Mouse (Mus musculus): Measurements from ENCODE around the gene Lct. TPM values are rescaled to one million over a fixed set of nuclear protein-coding genes. Genes with fewer than 3 reads are reported as not detected.
"Not testable (repeated sequence)": the region's sequence is repeated elsewhere in the genome, so short reads cannot be mapped to it uniquely, and the experiment has no call there.

Gene Lct
- polyA plus RNA-seq, 1 experiment from 2014 or later = 0.31 TPM

DNA sequence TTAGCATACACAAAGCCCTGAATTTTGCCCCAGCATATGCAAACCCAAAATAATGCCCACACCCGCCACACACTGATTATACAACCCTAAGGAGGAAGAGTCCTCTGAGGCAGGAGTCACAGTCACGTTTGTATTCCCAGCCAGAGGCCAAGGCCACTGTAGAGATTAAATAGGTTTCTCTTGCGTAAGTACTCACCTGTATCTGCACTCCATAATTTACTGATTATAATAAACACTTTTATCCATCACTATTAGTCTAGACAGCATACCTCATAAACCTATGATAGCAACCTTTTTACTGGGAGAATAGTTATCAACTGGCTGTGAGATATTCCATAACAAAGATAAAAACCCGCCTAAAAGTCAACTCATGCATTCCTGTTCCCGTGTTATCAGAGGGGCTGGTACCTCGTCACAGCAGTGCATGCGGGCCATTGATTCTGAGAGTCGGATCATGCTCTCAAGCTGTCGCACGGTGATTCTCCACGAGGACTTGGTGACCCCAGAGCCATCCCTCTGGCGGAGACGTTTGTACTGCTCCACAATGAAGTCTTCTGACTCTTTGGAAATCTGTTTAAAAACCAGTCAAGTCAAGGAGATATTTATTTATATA, 9.7 kb upstream of the Lct start:
- H3K4me3 ChIP-seq = no peak overlapping the region
- H3K9me3 ChIP-seq = no peaks in the 10 kb centered on the region
- H3K27ac ChIP-seq (replicated peaks) = no peak overlapping the region
- peaks cover 97% of the 10 kb centered on the region for H3K36me3 ChIP-seq (replicated peaks)
- no peaks in the 10 kb centered on the region for H3K27me3 ChIP-seq (replicated peaks; ENCODE audit: low read depth, poor library complexity, severe bottlenecking)
- DNase-seq (ENCODE audit: low spot score) = no peak
- 92% methylated on average over 13 of the region's 13 CpGs for WGBS
- no peaks in the 10 kb centered on the region for H3K4me1 ChIP-seq

GRCm38 (mm10) chr1:128330313-128330712, 2.2 kb upstream of the Lct start:
- no peak overlapping the region for H3K27ac ChIP-seq (replicated peaks)
- 96% methylated on average over 1 of the region's 1 CpGs for WGBS
- DNase-seq (ENCODE audit: low spot score) = no peak
- H3K36me3 ChIP-seq (replicated peaks) = peaks cover 95% of the 10 kb centered on the region
- H3K4me3 ChIP-seq = no peak overlapping the region
- no peaks in the 10 kb centered on the region for H3K9me3 ChIP-seq
- no peaks in the 10 kb centered on the region for H3K27me3 ChIP-seq (replicated peaks; ENCODE audit: low read depth, poor library complexity, severe bottlenecking)
- H3K4me1 ChIP-seq = no peaks in the 10 kb centered on the region

DNA sequence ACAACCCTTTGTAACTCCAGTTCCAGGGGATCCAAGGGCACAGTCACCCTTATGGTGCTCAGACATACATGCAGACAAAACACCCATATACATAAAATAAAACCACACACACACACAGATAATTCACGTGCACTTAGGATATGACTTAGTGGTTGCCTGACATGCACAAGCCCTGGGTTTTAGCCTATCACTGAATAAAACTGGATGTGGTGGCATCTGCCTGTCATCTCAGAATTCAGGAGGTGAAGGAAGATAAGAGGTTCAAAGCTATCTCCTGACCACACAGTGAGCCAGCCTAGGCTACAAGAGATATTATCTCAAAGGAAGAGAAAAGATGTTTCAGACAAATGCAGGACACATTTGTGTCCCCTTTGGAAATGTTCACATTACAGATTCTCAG, 953 bp downstream of the Lct start:
- no peaks in the 10 kb centered on the region for H3K4me1 ChIP-seq
- H3K36me3 ChIP-seq (replicated peaks) = peaks cover 88% of the 10 kb centered on the region
- H3K4me3 ChIP-seq = no peak overlapping the region
- no peaks in the 10 kb centered on the region for H3K27me3 ChIP-seq (replicated peaks; ENCODE audit: low read depth, poor library complexity, severe bottlenecking)
- no peaks in the 10 kb centered on the region for H3K9me3 ChIP-seq
- no peak overlapping the region for H3K27ac ChIP-seq (replicated peaks)
- 88% methylated on average over 1 of the region's 1 CpGs for WGBS
- no peak for DNase-seq (ENCODE audit: low spot score)

- H3K4me3 ChIP-seq = no peak overlapping the region
- no peaks in the 10 kb centered on the region for H3K27me3 ChIP-seq (replicated peaks; ENCODE audit: low read depth, poor library complexity, severe bottlenecking)
- H3K27ac ChIP-seq (replicated peaks) = no peak overlapping the region
- peaks cover 64% of the 10 kb centered on the region for H3K36me3 ChIP-seq (replicated peaks)
- 84% methylated on average over 2 of the region's 2 CpGs for WGBS
- H3K4me1 ChIP-seq = no peaks in the 10 kb centered on the region
- DNase-seq (ENCODE audit: low spot score) = no peak
- no peaks in the 10 kb centered on the region for H3K9me3 ChIP-seq
Observed at GRCm38 (mm10) chr1:128324776-128325175, 3.3 kb downstream of the Lct start.

- H3K4me3 ChIP-seq = no peak overlapping the region
- WGBS = 86% methylated on average over 8 of the region's 8 CpGs
- peaks cover 48% of the 10 kb centered on the region for H3K36me3 ChIP-seq (replicated peaks)
- no peaks in the 10 kb centered on the region for H3K9me3 ChIP-seq
- H3K4me1 ChIP-seq = no peaks in the 10 kb centered on the region
- no peak for DNase-seq (ENCODE audit: low spot score)
- no peak overlapping the region for H3K27ac ChIP-seq (replicated peaks)
- H3K27me3 ChIP-seq (replicated peaks; ENCODE audit: low read depth, poor library complexity, severe bottlenecking) = no peaks in the 10 kb centered on the region
Observed at GRCm38 (mm10) chr1:128323026-128323643, 5.0 kb downstream of the Lct start.

DNA sequence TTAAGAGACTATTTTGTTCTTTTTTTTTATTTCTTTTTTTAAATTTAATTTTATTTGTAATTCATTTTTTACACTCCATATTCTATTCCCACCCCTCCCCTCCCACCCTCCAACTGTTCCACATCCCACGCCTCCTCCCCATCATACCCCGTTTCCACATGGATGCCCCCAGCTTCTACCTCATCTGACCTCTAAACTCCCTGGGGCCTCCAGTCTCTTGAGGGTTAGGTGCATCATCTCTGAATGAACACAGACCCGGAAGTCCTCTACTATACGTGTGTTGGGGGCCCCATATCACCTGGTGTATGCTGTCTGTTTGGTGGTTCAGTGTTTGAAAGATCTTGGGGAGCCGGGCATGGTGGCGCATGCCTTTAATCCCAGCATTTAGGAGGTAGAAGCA, 8.9 kb downstream of the Lct start:
- DNase-seq (ENCODE audit: low spot score) = not testable (repeated sequence)
- WGBS = 85% methylated on average over 6 of the region's 6 CpGs

GRCm38 (mm10) chr1:128314665-128315064, 13.5 kb downstream of the Lct start:
- H3K27me3 ChIP-seq (replicated peaks; ENCODE audit: low read depth, poor library complexity, severe bottlenecking) = no peaks in the 10 kb centered on the region
- WGBS = 69% methylated on average over 4 of the region's 4 CpGs
- no peaks in the 10 kb centered on the region for H3K9me3 ChIP-seq
- H3K4me3 ChIP-seq = no peak overlapping the region
- peaks cover 5% of the 10 kb centered on the region; the same call in 1 of the 2 replicates for H3K36me3 ChIP-seq (replicated peaks)
- H3K4me1 ChIP-seq = no peaks in the 10 kb centered on the region
- no peak overlapping the region for H3K27ac ChIP-seq (replicated peaks)
- no peak for DNase-seq (ENCODE audit: low spot score)

More for the DNA sequence above, 8.9 kb downstream of the Lct start:
- H3K36me3 ChIP-seq (replicated peaks) = peaks cover 18% of the 10 kb centered on the region
- not testable (repeated sequence) for H3K9me3 ChIP-seq; H3K27me3 ChIP-seq (replicated peaks; ENCODE audit: low read depth, poor library complexity, severe bottlenecking); H3K4me1 ChIP-seq; H3K27ac ChIP-seq (replicated peaks); H3K4me3 ChIP-seq

- no peak overlapping the region for H3K4me3 ChIP-seq
- H3K27ac ChIP-seq (replicated peaks) = no peak overlapping the region
- H3K9me3 ChIP-seq = no peaks in the 10 kb centered on the region
- H3K4me1 ChIP-seq = no peaks in the 10 kb centered on the region
- H3K36me3 ChIP-seq (replicated peaks) = peaks cover 15% of the 10 kb centered on the region
- 78% methylated on average over 3 of the region's 3 CpGs for WGBS
- DNase-seq (ENCODE audit: low spot score) = no peak
- no peaks in the 10 kb centered on the region for H3K27me3 ChIP-seq (replicated peaks; ENCODE audit: low read depth, poor library complexity, severe bottlenecking)
Observed at GRCm38 (mm10) chr1:128309043-128309442, 19.1 kb downstream of the Lct start.

GRCm38 (mm10) chr1:128303900-128304299, 24.2 kb downstream of the Lct start:
- 93% methylated on average over 16 of the region's 16 CpGs for WGBS
- Histone ChIP-seq H3K36me3 (replicated peaks) (peaks cover 31% of the 10 kb centered on the region), H3K27ac (replicated peaks) (no peak overlapping the region), H3K9me3 (no peaks in the 10 kb centered on the region), H3K4me1 (no peaks in the 10 kb centered on the region), H3K4me3 (no peak overlapping the region), H3K27me3 (replicated peaks; ENCODE audit: low read depth, poor library complexity, severe bottlenecking) (no peaks in the 10 kb centered on the region)
- no peak for DNase-seq (ENCODE audit: low spot score)

- no peak overlapping the region for H3K27ac ChIP-seq (replicated peaks)
- WGBS = 77% methylated on average over 5 of the region's 5 CpGs
- no peaks in the 10 kb centered on the region for H3K9me3 ChIP-seq
- 0 out of 2 replicates have a peak, but pooled peaks cover 5% of the 10 kb centered on the region for H3K4me1 ChIP-seq
- no peak overlapping the region for H3K4me3 ChIP-seq
- no peak for DNase-seq (ENCODE audit: low spot score)
- no peaks in the 10 kb centered on the region for H3K27me3 ChIP-seq (replicated peaks; ENCODE audit: low read depth, poor library complexity, severe bottlenecking)
- H3K36me3 ChIP-seq (replicated peaks) = peaks cover 4% of the 10 kb centered on the region
Observed at GRCm38 (mm10) chr1:128295717-128296528, 32.2 kb downstream of the Lct start.

- DNase-seq (ENCODE audit: low spot score) = no peak
- Histone ChIP-seq H3K9me3 (no peaks in the 10 kb centered on the region), H3K36me3 (replicated peaks) (no peaks in the 10 kb centered on the region), H3K4me1 (0 out of 2 replicates have a peak, but pooled peaks cover 5% of the 10 kb centered on the region), H3K4me3 (no peak overlapping the region), H3K27me3 (replicated peaks; ENCODE audit: low read depth, poor library complexity, severe bottlenecking) (no peaks in the 10 kb centered on the region), H3K27ac (replicated peaks) (no peak overlapping the region)
- WGBS = 80% methylated on average over 8 of the region's 8 CpGs
Observed at GRCm38 (mm10) chr1:128295296-128295695, 32.8 kb downstream of the Lct start.

GRCm38 (mm10) chr1:128293524-128293923, 34.6 kb downstream of the Lct start:
- Histone ChIP-seq H3K36me3 (replicated peaks) (peaks cover 6% of the 10 kb centered on the region), H3K9me3 (no peaks in the 10 kb centered on the region), H3K27ac (replicated peaks) (no peak overlapping the region), H3K27me3 (replicated peaks; ENCODE audit: low read depth, poor library complexity, severe bottlenecking) (no peaks in the 10 kb centered on the region), H3K4me3 (no peak overlapping the region), H3K4me1 (0 out of 2 replicates have a peak, but pooled peaks cover 5% of the 10 kb centered on the region)
- WGBS = 92% methylated on average over 12 of the region's 12 CpGs
- DNase-seq (ENCODE audit: low spot score) = no peak

GRCm38 (mm10) chr1:128290295-128290694, 37.8 kb downstream of the Lct start:
- Histone ChIP-seq H3K4me1 (no peaks in the 10 kb centered on the region), H3K27me3 (replicated peaks; ENCODE audit: low read depth, poor library complexity, severe bottlenecking) (no peaks in the 10 kb centered on the region), H3K4me3 (no peak overlapping the region), H3K9me3 (no peaks in the 10 kb centered on the region), H3K27ac (replicated peaks) (no peak overlapping the region), H3K36me3 (replicated peaks) (peaks cover 31% of the 10 kb centered on the region)
- 89% methylated on average over 5 of the region's 5 CpGs for WGBS
- DNase-seq (ENCODE audit: low spot score) = no peak
